Mouse (Mus musculus): Measurements from ENCODE around the gene Zfp652. TPM values are rescaled to one million over a fixed set of nuclear protein-coding genes. Genes with fewer than 3 reads are reported as not detected.

Gene Zfp652
- polyA plus RNA-seq, 1 experiment, result 40.4 TPM

- H3K4me1 ChIP-seq (ENCODE audit: control insufficient read depth, insufficient read depth, low read length), result peaks cover 6% of the 10 kb centered on the region; the same call in 1 of the 2 replicates
Measured at GRCm38 (mm10) chr11:95709534-95710040, 2.9 kb upstream of the Zfp652 start.

DNA sequence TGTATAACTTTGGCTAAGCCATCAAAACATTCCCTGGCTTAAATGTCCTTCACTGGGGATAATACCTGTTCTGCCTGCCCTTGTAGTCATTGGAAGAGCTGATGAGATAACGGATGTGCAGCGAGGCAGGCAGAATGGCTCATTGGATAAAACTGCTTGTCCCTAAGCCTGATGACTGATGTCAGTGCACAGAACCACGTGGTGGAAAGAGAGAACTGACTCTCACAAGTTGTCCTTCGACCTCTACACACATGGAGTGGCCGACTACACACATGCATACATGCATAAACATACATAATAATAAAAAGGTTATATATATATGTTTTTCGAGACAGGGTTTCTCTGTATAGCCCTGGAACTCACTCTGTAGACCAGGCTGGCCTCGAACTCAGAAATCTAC, 2.0 kb upstream of the Zfp652 start:
- Histone ChIP-seq H3K4me1 (ENCODE audit: control insufficient read depth, insufficient read depth, low read length) (peaks cover 11% of the 10 kb centered on the region), H3K4me3 (replicated peaks; ENCODE audit: extremely low read depth, low read depth, low read length) (no peak overlapping the region)
- TF ChIP-seq POLR2A (IDR thresholded peaks at IDR 0.05; ENCODE audit: borderline replicate concordance, extremely low read depth, low read depth, low read length), result no peak
- no peak for TF ChIP-seq CTCF (IDR thresholded peaks at IDR 0.05; ENCODE audit: insufficient read depth, low read length)
- DNase-seq, result no peak
- WGBS, result 83% methylated on average over 7 of the region's 7 CpGs

More at GRCm38 (mm10) chr11:95709534-95710040, 2.9 kb upstream of the Zfp652 start:
- TF ChIP-seq POLR2A (IDR thresholded peaks at IDR 0.05; ENCODE audit: borderline replicate concordance, extremely low read depth, low read depth, low read length), result no peak
- no peak for TF ChIP-seq CTCF (IDR thresholded peaks at IDR 0.05; ENCODE audit: insufficient read depth, low read length)
- H3K4me3 ChIP-seq (replicated peaks; ENCODE audit: extremely low read depth, low read depth, low read length), result no peak overlapping the region
- no peak for DNase-seq
- WGBS, result 92% methylated on average over 6 of the region's 6 CpGs

DNA sequence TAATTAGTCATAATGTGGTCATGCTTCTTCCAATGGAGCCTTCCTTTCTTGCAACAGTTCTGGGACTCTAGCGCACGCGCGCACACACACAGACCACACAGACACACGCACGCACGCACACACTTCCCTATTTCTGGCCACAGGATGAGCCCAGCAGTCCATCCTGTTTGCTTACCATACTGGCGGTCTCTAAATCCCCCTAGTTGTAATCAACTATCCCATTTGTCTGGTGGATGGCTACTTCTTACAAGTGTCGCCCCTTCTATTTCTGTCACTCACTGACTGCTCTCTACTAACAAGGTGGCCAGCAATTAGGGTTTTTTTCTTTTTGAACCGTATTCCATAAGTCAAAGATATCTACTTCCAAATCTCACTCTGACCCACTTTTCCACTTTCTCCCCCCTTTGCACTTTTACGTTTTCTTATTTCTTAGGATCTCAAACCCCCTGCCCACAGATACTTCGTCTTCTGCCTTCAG, 349 bp upstream of the Zfp652 start:
- Histone ChIP-seq H3K4me3 (replicated peaks; ENCODE audit: extremely low read depth, low read depth, low read length) (peak overlapping the region; percentile 94), H3K4me1 (ENCODE audit: control insufficient read depth, insufficient read depth, low read length) (peaks cover 17% of the 10 kb centered on the region)
- peak; percentile 20 for DNase-seq
- peak; percentile 13; the same call in 1 of the 2 replicates for TF ChIP-seq POLR2A (IDR thresholded peaks at IDR 0.05; ENCODE audit: borderline replicate concordance, extremely low read depth, low read depth, low read length)
- no peak for TF ChIP-seq CTCF (IDR thresholded peaks at IDR 0.05; ENCODE audit: insufficient read depth, low read length)
- WGBS, result 12% methylated on average over 12 of the region's 12 CpGs

GRCm38 (mm10) chr11:95713225-95713810, 845 bp downstream of the Zfp652 start:
- under 1% methylated on average over 45 of the region's 49 CpGs for WGBS

GRCm38 (mm10) chr11:95713811-95714241, 1.4 kb downstream of the Zfp652 start:
- peak overlapping the region; percentile 94 for H3K4me3 ChIP-seq (replicated peaks; ENCODE audit: extremely low read depth, low read depth, low read length)
- 2% methylated on average over 13 of the region's 13 CpGs for WGBS
- peaks cover 17% of the 10 kb centered on the region for H3K4me1 ChIP-seq (ENCODE audit: control insufficient read depth, insufficient read depth, low read length)
- no peak for TF ChIP-seq CTCF (IDR thresholded peaks at IDR 0.05; ENCODE audit: insufficient read depth, low read length)
- no peak for TF ChIP-seq POLR2A (IDR thresholded peaks at IDR 0.05; ENCODE audit: borderline replicate concordance, extremely low read depth, low read depth, low read length)
- no peak for DNase-seq

More at GRCm38 (mm10) chr11:95713225-95713810, 845 bp downstream of the Zfp652 start:
- DNase-seq, result peak; percentile 68
- Histone ChIP-seq H3K4me1 (ENCODE audit: control insufficient read depth, insufficient read depth, low read length) (peaks cover 17% of the 10 kb centered on the region), H3K4me3 (replicated peaks; ENCODE audit: extremely low read depth, low read depth, low read length) (peak overlapping the region; percentile 94)
- TF ChIP-seq CTCF (IDR thresholded peaks at IDR 0.05; ENCODE audit: insufficient read depth, low read length), result no peak
- peak; percentile 45; the same call in 1 of the 2 replicates for TF ChIP-seq POLR2A (IDR thresholded peaks at IDR 0.05; ENCODE audit: borderline replicate concordance, extremely low read depth, low read depth, low read length)

DNA sequence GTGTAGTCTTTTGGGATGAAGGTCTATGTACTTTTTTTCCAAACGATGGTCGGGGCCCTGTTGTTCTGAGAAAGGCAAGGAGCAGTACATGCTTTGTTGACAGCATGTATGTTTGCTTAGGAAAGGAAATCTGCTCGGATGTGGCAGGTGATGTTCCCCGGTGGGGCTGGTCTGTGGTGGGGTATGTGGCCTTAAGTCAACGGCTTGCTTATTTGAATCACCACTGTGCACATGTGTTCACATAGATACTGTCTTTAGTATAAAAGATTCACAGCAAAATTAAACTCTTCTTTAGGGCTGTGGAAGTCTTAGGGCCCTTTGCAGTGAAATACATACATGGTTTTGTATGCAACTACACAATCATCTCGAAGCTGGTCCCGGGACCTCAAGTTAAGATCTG, 1.9 kb downstream of the Zfp652 start:
- DNase-seq, result no peak
- H3K4me3 ChIP-seq (replicated peaks; ENCODE audit: extremely low read depth, low read depth, low read length), result peak overlapping the region; percentile 94
- H3K4me1 ChIP-seq (ENCODE audit: control insufficient read depth, insufficient read depth, low read length), result peaks cover 18% of the 10 kb centered on the region
- 7% methylated on average over 7 of the region's 7 CpGs for WGBS
- TF ChIP-seq POLR2A (IDR thresholded peaks at IDR 0.05; ENCODE audit: borderline replicate concordance, extremely low read depth, low read depth, low read length) (no peak), CTCF (IDR thresholded peaks at IDR 0.05; ENCODE audit: insufficient read depth, low read length) (no peak)

- 47% methylated on average over 8 of the region's 8 CpGs for WGBS
- TF ChIP-seq POLR2A (IDR thresholded peaks at IDR 0.05; ENCODE audit: borderline replicate concordance, extremely low read depth, low read depth, low read length), result no peak
- no peak for TF ChIP-seq CTCF (IDR thresholded peaks at IDR 0.05; ENCODE audit: insufficient read depth, low read length)
- H3K4me3 ChIP-seq (replicated peaks; ENCODE audit: extremely low read depth, low read depth, low read length), result no peak overlapping the region
- H3K4me1 ChIP-seq (ENCODE audit: control insufficient read depth, insufficient read depth, low read length), result peaks cover 19% of the 10 kb centered on the region
- no peak for DNase-seq
Measured at GRCm38 (mm10) chr11:95716136-95716535, 3.7 kb downstream of the Zfp652 start.

DNA sequence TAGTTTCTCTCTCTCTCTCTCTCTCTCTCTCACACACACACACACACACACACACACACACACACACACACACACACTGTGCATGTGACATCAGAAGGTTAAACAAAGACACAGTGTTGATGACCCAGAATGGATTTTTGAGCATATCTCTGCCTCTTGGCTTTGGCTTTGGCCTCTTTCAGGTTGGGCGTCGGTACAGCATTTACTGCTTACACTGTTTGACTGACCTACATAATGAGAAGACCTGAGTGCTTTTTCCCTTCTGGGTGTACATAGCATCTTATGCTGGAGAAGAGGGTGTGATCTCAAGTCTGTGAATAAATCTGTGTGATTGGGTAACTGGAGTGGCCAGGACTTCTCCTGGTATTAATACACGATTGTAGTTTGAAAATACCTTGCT, 6.9 kb downstream of the Zfp652 start:
- no peak for TF ChIP-seq CTCF (IDR thresholded peaks at IDR 0.05; ENCODE audit: insufficient read depth, low read length)
- TF ChIP-seq POLR2A (IDR thresholded peaks at IDR 0.05; ENCODE audit: borderline replicate concordance, extremely low read depth, low read depth, low read length), result no peak
- Histone ChIP-seq H3K4me3 (replicated peaks; ENCODE audit: extremely low read depth, low read depth, low read length) (no peak overlapping the region), H3K4me1 (ENCODE audit: control insufficient read depth, insufficient read depth, low read length) (peaks cover 15% of the 10 kb centered on the region)
- WGBS, result 57% methylated on average over 3 of the region's 3 CpGs
- DNase-seq, result no peak

DNA sequence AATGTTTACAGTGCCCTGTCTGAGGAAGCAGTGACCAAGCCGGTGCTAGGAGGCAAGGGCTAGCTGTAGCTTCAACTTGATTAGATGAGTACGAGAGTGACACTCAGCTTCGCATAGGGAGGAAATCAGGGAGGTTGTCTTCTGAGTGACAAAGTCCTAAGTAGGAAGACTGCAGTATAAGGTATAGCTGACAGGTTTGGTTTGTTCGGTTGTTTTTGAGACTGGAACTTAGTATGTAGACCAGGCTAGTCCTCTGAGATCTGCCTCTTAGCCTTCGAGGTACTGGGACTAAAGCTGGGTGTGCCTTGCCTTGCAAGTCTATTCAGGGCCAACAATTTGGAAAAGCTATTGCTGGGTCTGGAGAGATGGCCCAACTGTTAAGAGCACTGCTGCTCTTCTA, 10.8 kb downstream of the Zfp652 start, which contains the start of gene B130006D01Rik:
B130006D01Rik (plus strand) TSS at position 301 of the 400 bp plus-strand sequence.
- no peak for DNase-seq
- 77% methylated on average over 5 of the region's 5 CpGs for WGBS
- H3K4me3 ChIP-seq (replicated peaks; ENCODE audit: extremely low read depth, low read depth, low read length), result no peak within 1 kb of the TSS
- TF ChIP-seq CTCF (IDR thresholded peaks at IDR 0.05; ENCODE audit: insufficient read depth, low read length), result no peak
- no peak for TF ChIP-seq POLR2A (IDR thresholded peaks at IDR 0.05; ENCODE audit: borderline replicate concordance, extremely low read depth, low read depth, low read length)
- peaks cover 10% of the 10 kb centered on the region for H3K4me1 ChIP-seq (ENCODE audit: control insufficient read depth, insufficient read depth, low read length)

GRCm38 (mm10) chr11:95724466-95724865, 12.0 kb downstream of the Zfp652 start:
- TF ChIP-seq CTCF (IDR thresholded peaks at IDR 0.05; ENCODE audit: insufficient read depth, low read length) (no peak), POLR2A (IDR thresholded peaks at IDR 0.05; ENCODE audit: borderline replicate concordance, extremely low read depth, low read depth, low read length) (no peak)
- DNase-seq, result no peak
- 86% methylated on average over 4 of the region's 4 CpGs for WGBS
- H3K4me3 ChIP-seq (replicated peaks; ENCODE audit: extremely low read depth, low read depth, low read length), result no peak overlapping the region
- H3K4me1 ChIP-seq (ENCODE audit: control insufficient read depth, insufficient read depth, low read length), result peaks cover 14% of the 10 kb centered on the region

Data from lung, adult 2 months (tissue).